Mouse (Mus musculus) thymus, adult 18-20 months (tissue): ENCODE results near the gene Treml1.

Experiments
- DNase-seq, 2 experiments: peaks; one replicate each; pipeline ENCODE4 v3.0.0; 2022; ENCODE audit warnings: mixed read lengths in 2 of 2

The Treml1 gene

GRCm38 (mm10) chr17:48410299-48410785 is 50.6 kb downstream of the Treml1 start:
- no peak for DNase-seq

- DNase-seq, result no peak
These were observed 51.5 kb downstream of the Treml1 start for GRCm38 (mm10) chr17:48411241-48411640.

- no peak for DNase-seq
These were observed 56.3 kb downstream of the Treml1 start for GRCm38 (mm10) chr17:48416011-48416410.
